Mouse (Mus musculus) kidney, embryonic 16.5 days (tissue): ENCODE data around the gene Gcm1. TPM values are rescaled to one million over a fixed set of nuclear protein-coding genes. Genes with fewer than 3 reads are reported as not detected.

Source experiments
- ATAC-seq: fragments of 200-750 bp; cut with Nextera tagmentation; 2 replicates; pipeline ENCODE4 v1.8.0; 2017; ENCODE audit warnings: moderate TSS enrichment; ENCODE audit not compliant: low FRiP score, low TSS enrichment
- H3K27ac ChIP-seq: fragments of 300-500 bp; sonication (generic); 2 replicates; pipeline ENCODE4 v1.5.1; 2014; ENCODE audit warnings: low read length
- H3K27me3 ChIP-seq: fragments of 300-500 bp; sonication (generic); 2 replicates; pipeline ENCODE4 v1.6.1; 2014; ENCODE audit warnings: low read length, control low read depth, mixed read lengths; ENCODE audit not compliant: insufficient read depth
- H3K36me3 ChIP-seq: fragments of 300-500 bp; sonication (generic); 2 replicates; pipeline ENCODE4 v1.6.1; 2014; ENCODE audit warnings: low read length, control low read depth, mixed read lengths; ENCODE audit not compliant: insufficient read depth
- H3K4me1 ChIP-seq: fragments of 300-500 bp; sonication (generic); 2 replicates; pipeline ENCODE4 v1.6.1; 2014; ENCODE audit warnings: low read length, control low read depth, mixed read lengths; ENCODE audit not compliant: insufficient read depth
- H3K4me2 ChIP-seq: fragments of 300-500 bp; sonication (generic); replicated peaks from 2 replicates; pipeline ENCODE4 v1.6.1; 2014; ENCODE audit warnings: low read depth, low read length
- H3K4me3 ChIP-seq: fragments of 300-500 bp; sonication (generic); 2 replicates; pipeline ENCODE4 v1.5.1; 2014; ENCODE audit warnings: mild to moderate bottlenecking, low read length
- H3K9ac ChIP-seq: fragments of 300-500 bp; sonication (generic); replicated peaks from 2 replicates; pipeline ENCODE4 v1.6.1; 2014; ENCODE audit warnings: low read length
- H3K9me3 ChIP-seq: fragments of 300-500 bp; sonication (generic); 2 replicates; pipeline ENCODE4 v1.6.1; 2016; ENCODE audit warnings: low read length, control low read depth
- WGBS: fragments of 180-500 bp; shearing (Covaris S2); extraction: QIAGEN DNeasy Blood & Tissue Kit; methylation state at CpG from one replicate; pipeline ENCODE4 v1.1.7; 2014; 5-methylcytosine and 5-hydroxymethylcytosine counted together
- polyA plus RNA-seq: library from polyadenylated mRNA; unstranded; fragments of >200 nt; fragmentation: Nextera tagmentation; extraction: Ambion mirVana; gene quantifications from 2 replicates; pipeline ENCODE4 v1.2.1, GENCODE M21; 2015

The Gcm1 gene
- polyA plus RNA-seq, 1 experiment from 2014 or later: 1.1 TPM

DNA sequence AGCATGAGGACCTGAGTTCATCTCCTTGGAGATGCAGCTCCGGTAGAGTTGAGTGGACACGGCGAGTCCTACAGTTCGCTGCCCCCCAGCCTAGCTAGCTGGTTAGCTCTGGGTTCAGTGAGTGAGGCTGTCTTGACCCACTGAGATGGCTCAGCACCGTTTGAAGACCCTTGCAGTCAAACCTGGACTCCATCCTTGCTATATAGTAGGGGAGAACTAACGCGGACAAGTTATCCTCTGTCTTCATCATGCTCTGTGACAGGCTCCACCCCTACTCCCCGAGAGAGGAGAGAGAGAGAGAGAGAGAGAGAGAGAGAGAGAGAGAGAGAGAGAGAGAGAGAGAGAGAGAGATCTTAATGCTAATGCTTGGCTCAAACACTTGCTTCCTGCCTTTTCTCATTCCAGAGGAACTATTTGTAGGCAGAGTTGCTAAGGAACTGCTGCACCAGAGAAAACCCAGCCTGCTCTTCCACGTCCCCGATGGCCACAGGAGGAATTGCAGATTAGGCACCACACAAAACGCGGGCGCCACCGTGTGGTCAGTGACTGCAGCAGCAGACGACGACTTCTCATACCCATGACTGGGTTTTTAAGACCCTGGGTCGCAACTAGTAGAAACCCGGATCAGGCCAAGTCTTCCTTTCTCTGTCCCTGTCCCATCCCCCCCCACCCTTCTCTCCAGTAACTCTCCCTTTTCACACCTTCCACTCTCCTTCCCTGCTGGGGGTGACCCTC lies 12.8 kb upstream of the Gcm1 start:
- ATAC-seq: peak; percentile 68

GRCm38 (mm10) chr9:78045171-78045570 lies 6.6 kb upstream of the Gcm1 start:
- ATAC-seq: peak; percentile 81
- Histone ChIP-seq H3K27me3 (no peaks in the 10 kb centered on the region), H3K4me2 (no peak overlapping the region), H3K36me3 (no peaks in the 10 kb centered on the region), H3K9me3 (no peaks in the 10 kb centered on the region), H3K4me3 (no peak overlapping the region), H3K4me1 (no peaks in the 10 kb centered on the region), H3K9ac (no peak overlapping the region), H3K27ac (peak overlapping the region; percentile 61; the same call in 1 of the 2 replicates)
- 52% methylated on average over 6 of the region's 6 CpGs for WGBS

More for the DNA sequence above, 12.8 kb upstream of the Gcm1 start:
- Histone ChIP-seq H3K9ac (no peak overlapping the region), H3K4me3 (no peak overlapping the region), H3K27me3 (no peaks in the 10 kb centered on the region), H3K4me2 (no peak overlapping the region), H3K27ac (no peak overlapping the region), H3K9me3 (no peaks in the 10 kb centered on the region), H3K36me3 (no peaks in the 10 kb centered on the region), H3K4me1 (no peaks in the 10 kb centered on the region)
- WGBS: 40% methylated on average over 18 of the region's 18 CpGs

- no peak overlapping the region for H3K9ac ChIP-seq
- H3K4me2 ChIP-seq: no peak overlapping the region
- H3K27me3 ChIP-seq: no peaks in the 10 kb centered on the region
- no peaks in the 10 kb centered on the region for H3K36me3 ChIP-seq
- H3K27ac ChIP-seq: no peak overlapping the region
- H3K9me3 ChIP-seq: no peaks in the 10 kb centered on the region
- ATAC-seq: no peak
- WGBS: 64% methylated on average over 20 of the region's 20 CpGs
- no peak overlapping the region for H3K4me3 ChIP-seq
- H3K4me1 ChIP-seq: no peaks in the 10 kb centered on the region
Measured at GRCm38 (mm10) chr9:78046755-78047154, 5.0 kb upstream of the Gcm1 start.

DNA sequence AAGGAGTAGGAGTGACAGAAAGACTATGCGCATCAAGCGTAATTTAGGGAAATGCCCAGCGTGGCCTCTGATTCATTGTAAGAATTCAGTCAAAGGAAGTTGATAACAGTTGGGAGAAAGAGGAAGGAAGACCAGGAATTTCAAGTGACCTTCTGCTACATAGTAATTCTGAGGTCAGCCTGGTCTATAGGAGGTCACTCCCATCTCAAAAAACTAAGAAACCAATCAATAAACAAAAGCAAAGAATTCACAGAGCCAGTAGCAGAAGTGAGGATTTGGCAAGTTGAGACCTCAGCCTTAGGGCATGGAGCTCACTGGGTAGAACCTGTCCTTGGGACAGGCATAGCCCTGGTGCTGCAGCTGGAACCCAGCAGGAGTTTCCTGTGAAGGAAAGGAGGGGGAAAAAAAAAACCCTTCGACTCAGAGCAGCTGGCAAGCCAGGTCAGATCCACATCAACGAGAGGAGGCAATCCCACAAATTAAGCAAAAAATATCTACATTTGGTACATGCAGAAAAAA lies 1.2 kb upstream of the Gcm1 start:
- Histone ChIP-seq H3K27ac (no peak overlapping the region), H3K36me3 (no peaks in the 10 kb centered on the region), H3K9ac (no peak overlapping the region), H3K4me1 (no peaks in the 10 kb centered on the region), H3K4me2 (no peak overlapping the region), H3K4me3 (no peak overlapping the region), H3K27me3 (no peaks in the 10 kb centered on the region), H3K9me3 (no peaks in the 10 kb centered on the region)
- no peak for ATAC-seq
- 56% methylated on average over 5 of the region's 5 CpGs for WGBS

DNA sequence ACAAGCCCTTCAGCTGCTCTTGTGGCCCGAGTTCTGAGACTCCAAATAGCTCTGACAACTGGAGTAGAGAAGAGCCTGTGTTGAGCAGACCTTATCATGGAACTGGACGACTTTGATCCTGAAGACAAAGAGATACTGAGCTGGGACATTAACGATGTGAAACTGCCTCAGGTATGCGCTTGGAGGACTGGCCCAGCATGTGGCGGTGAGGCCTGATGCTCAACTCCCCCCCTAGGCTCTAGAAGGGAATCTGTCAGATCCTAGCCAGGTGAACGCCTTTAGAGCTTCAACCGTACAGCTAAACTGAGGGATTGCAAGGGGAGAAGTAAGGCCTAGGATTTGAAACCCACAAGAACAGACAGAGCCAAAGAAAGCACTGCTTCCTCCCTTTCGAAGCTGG lies 2.1 kb downstream of the Gcm1 start:
- no peaks in the 10 kb centered on the region for H3K9me3 ChIP-seq
- no peak overlapping the region for H3K4me2 ChIP-seq
- WGBS: 74% methylated on average over 8 of the region's 8 CpGs
- no peak overlapping the region for H3K9ac ChIP-seq
- H3K4me1 ChIP-seq: no peaks in the 10 kb centered on the region
- no peak overlapping the region for H3K27ac ChIP-seq
- H3K27me3 ChIP-seq: no peaks in the 10 kb centered on the region
- H3K36me3 ChIP-seq: no peaks in the 10 kb centered on the region
- ATAC-seq: no peak
- H3K4me3 ChIP-seq: no peak overlapping the region

GRCm38 (mm10) chr9:78054298-78054697 lies 2.6 kb downstream of the Gcm1 start:
- H3K27ac ChIP-seq: no peak overlapping the region
- H3K4me3 ChIP-seq: no peak overlapping the region
- H3K9me3 ChIP-seq: no peaks in the 10 kb centered on the region
- 86% methylated on average over 3 of the region's 3 CpGs for WGBS
- no peaks in the 10 kb centered on the region for H3K36me3 ChIP-seq
- no peak overlapping the region for H3K9ac ChIP-seq
- H3K27me3 ChIP-seq: no peaks in the 10 kb centered on the region
- no peak for ATAC-seq
- H3K4me2 ChIP-seq: no peak overlapping the region
- H3K4me1 ChIP-seq: no peaks in the 10 kb centered on the region

DNA sequence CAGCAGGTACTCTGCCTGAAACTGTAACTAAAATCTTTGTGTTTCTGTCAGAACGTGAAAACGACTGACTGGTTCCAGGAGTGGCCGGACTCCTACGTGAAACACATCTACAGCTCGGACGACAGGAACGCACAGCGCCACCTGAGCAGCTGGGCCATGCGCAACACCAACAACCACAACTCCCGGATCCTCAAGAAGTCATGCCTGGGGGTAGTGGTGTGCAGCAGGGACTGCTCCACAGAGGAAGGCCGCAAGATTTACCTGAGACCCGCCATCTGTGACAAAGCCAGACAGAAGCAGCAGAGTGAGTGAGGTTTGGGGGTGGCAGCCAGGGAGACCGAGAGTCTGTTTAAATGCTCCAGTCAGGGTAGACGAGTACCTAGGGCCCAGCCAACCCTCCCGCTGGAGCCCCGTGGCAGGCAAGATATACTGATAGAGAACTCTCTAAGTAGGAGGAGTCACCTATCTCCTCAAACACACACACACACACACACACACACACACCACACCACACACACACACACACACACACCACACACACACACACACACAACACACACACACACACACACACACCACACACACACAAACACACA lies 7.9 kb downstream of the Gcm1 start:
- H3K4me2 ChIP-seq: no peak overlapping the region
- no peaks in the 10 kb centered on the region for H3K36me3 ChIP-seq
- no peaks in the 10 kb centered on the region for H3K27me3 ChIP-seq
- no peak overlapping the region; the same call in 1 of the 2 replicates for H3K27ac ChIP-seq
- no peaks in the 10 kb centered on the region for H3K9me3 ChIP-seq
- H3K4me3 ChIP-seq: no peak overlapping the region
- H3K4me1 ChIP-seq: no peaks in the 10 kb centered on the region; the same call in 1 of the 2 replicates
- H3K9ac ChIP-seq: no peak overlapping the region
- no peak for ATAC-seq
- WGBS: 71% methylated on average over 15 of the region's 16 CpGs

DNA sequence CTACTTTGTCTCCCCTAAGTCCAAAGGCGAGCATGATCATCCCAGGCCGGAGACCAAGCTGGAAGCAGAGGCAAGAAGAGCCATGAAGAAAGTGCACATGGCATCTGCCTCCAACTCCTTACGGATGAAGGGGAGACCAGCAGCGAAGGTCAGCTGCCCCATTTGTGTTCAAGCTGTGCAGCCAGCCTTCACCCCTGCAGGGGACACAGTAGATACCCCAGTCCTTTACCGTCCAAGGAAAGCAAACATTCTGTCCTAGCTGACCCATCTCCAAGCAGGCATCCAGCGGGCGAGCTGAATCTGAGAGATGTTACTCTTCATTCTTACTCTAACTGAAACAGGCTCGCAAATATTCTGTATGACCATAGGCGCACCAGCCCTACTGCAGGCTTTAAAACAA lies 10.7 kb downstream of the Gcm1 start:
- Histone ChIP-seq H3K9ac (no peak overlapping the region), H3K27me3 (no peaks in the 10 kb centered on the region), H3K4me3 (no peak overlapping the region), H3K27ac (no peak overlapping the region), H3K9me3 (no peaks in the 10 kb centered on the region), H3K36me3 (no peaks in the 10 kb centered on the region), H3K4me2 (no peak overlapping the region), H3K4me1 (no peaks in the 10 kb centered on the region; the same call in 1 of the 2 replicates)
- no peak for ATAC-seq
- 85% methylated on average over 9 of the region's 9 CpGs for WGBS

DNA sequence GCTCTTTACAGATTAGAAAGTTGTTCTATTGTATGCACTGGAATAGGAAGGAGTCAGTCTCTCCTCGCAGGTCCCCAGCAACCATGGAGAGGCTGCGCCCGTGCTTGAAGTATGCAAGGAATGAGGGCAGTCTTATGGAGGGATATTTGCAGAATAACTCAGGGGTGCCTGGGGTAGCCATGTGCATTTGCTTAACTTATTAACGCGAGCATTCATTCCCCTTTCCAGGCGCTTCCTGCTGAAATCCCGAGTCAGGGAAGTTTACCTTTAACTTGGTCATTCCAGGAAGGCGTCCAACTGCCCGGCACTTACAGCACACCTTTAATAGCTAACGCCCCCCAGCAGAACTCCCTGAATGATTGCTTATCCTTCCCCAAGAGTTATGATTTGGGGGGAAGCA lies 12.4 kb downstream of the Gcm1 start:
- Histone ChIP-seq H3K4me1 (no peaks in the 10 kb centered on the region; the same call in 1 of the 2 replicates), H3K36me3 (no peaks in the 10 kb centered on the region), H3K9me3 (no peaks in the 10 kb centered on the region), H3K27me3 (no peaks in the 10 kb centered on the region), H3K27ac (peak overlapping the region; percentile 27; the same call in 1 of the 2 replicates), H3K9ac (no peak overlapping the region), H3K4me2 (0 out of 2 replicates have a peak overlapping the region, but pooled peaks have one; percentile 4), H3K4me3 (no peak overlapping the region)
- peak; percentile 80 for ATAC-seq
- 59% methylated on average over 10 of the region's 10 CpGs for WGBS

GRCm38 (mm10) chr9:78070496-78070895 lies 18.8 kb downstream of the Gcm1 start:
- H3K4me1 ChIP-seq: no peaks in the 10 kb centered on the region
- no peak for ATAC-seq
- no peak overlapping the region for H3K4me3 ChIP-seq
- no peak overlapping the region for H3K9ac ChIP-seq
- no peaks in the 10 kb centered on the region for H3K9me3 ChIP-seq
- H3K36me3 ChIP-seq: no peaks in the 10 kb centered on the region
- no peaks in the 10 kb centered on the region for H3K27me3 ChIP-seq
- 67% methylated on average over 5 of the region's 5 CpGs for WGBS
- no peak overlapping the region for H3K4me2 ChIP-seq
- no peak overlapping the region for H3K27ac ChIP-seq
